Mouse (Mus musculus) frontal cortex, postnatal 36 days (tissue): Measurements from ENCODE around the gene Gtf2a2.

Experiments used
- DNase-seq, 2 experiments: peaks; one replicate each; pipeline ENCODE4 v3.0.0; 2022; ENCODE audit warnings: low spot score in 2 of 2

Gene Gtf2a2

GRCm38 (mm10) chr9:70053411-70053810 is 41.1 kb downstream of the Gtf2a2 start:
- DNase-seq, result no peak

DNA sequence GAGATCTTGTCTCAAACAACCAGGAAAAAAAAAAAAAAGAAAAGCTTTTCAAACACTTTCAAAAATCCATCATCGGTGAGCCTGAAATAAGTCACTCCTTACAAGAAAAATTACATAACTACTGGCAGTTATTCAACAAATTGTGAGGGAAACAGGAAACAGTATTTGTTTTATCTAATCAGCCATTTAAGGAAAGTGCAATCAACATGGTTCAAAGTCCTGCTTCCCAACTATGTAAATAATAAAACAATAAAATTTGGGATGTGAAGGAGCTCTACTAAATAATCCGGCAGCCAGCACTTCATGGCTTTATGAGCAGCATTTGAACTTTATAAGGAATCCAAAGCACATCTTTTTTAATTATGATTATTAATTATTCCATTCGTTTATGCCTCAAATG is 49.7 kb downstream of the Gtf2a2 start:
- no peak for DNase-seq

GRCm38 (mm10) chr9:70067497-70067896 is 55.1 kb downstream of the Gtf2a2 start:
- no peak for DNase-seq

GRCm38 (mm10) chr9:70069961-70070435 is 57.6 kb downstream of the Gtf2a2 start:
- DNase-seq, result no peak

DNA sequence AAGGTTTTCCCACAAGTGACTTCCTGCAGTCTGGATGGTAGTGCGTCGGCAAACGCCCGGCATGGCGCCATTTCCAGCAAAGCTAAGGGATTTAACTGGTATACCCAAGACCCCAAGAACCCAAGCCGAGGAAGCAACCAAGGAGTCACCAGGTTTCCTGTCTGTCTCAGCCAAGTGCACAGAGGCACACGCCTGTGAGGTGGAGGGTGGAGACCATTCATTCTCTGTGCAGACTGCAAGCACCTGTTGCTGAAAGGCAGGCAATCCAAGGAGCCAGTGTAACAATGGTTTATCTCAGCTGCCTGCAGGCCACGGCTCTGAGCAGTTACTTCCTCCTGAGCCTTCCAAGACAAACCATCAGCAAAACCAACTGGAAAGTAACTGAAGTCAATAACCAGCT is 60.0 kb downstream of the Gtf2a2 start:
- no peak for DNase-seq
